Mouse (Mus musculus) 3134 (cell line): ENCODE data around the gene Tra2a.
"Not testable (repeated sequence)": the region's sequence is repeated elsewhere in the genome, so short reads cannot be mapped to it uniquely, and the experiment has no call there.

Experiments
- DNase-seq: peaks from one replicate; pipeline ENCODE4 v3.0.0-alpha.2; 2011; ENCODE audit warnings: low spot score; ENCODE audit not compliant: insufficient read length; ENCODE audit errors: extremely low read depth

The Tra2a gene

GRCm38 (mm10) chr6:49263847-49264243 is at the start of gene Tra2a:
Tra2a (minus strand) TSS chr6:49264033.
- peak; percentile 98 for DNase-seq

GRCm38 (mm10) chr6:49298286-49298685 is 34.5 kb upstream of the Tra2a start:
- DNase-seq, result no peak

DNA sequence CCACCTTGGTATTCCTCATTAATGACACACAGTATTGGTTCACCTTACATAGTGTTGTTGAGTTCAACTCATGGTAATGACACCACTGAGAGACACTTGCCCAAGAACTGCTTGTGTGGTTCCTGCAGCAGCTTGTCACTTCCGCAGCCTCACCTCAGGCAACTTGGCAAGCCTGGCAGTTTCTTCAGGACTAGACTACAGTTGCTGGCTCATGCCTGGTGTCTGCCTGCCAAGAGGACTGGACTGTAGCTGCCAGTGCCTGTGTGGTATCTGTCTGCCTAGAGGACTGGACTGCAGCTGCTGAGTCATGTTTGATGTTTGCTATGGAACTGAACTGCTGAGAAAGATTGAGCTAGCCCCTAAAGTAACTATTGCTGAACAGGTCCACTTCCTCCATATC is 18.3 kb upstream of the Tra2a start:
- DNase-seq, result peak; percentile 78

DNA sequence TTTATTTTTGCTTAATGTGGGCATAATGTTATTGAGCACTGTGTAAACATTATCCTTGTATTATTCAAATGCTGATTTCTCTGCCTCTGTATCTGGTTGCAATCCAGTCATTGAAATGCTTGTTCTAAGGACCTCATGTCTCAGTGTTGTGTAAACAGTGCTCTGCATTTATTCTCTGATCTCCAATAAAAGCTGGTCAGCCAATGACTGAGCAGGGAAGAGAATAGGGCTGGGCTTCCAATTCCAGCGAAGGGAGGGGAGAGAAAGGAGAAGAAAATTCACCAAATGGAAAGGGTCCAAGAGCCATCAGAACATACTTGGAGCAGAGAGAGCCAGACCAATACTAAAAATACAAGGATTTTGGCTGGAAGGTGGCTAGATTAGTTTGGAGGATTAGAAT is 17.1 kb upstream of the Tra2a start:
- no peak for DNase-seq

GRCm38 (mm10) chr6:49275296-49275695 is 11.5 kb upstream of the Tra2a start:
- no peak for DNase-seq

DNA sequence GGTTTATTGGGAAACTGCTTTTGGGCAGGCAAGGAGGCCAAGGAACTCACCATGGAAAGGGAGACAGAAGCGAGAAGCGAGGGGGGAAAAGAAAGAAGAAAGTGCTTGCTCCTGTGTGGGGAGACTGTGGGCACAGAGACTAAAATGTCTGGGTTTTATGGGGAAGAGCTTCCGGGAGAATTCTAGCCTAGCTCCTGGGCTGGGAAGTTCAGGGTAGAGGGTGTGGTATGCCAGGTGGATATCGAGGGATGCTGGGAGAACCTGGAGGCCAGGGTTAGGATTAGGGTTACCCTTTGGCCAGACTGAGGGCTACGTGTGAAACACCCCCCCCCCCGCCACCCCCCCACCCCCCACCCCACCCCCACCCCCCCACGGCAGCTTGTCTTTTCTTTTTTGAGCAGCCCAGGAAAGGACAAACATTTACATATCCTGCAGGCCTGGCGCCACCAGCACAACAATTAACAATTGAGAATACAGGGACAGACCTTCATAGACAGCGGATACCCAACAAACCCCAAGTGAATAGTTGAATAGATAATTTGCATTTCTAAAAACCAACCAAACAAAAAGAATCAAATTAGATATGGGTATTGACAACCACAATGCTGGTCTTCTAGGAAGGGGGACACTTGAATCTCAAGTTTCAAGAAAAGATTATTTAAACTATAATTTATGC is 10.7 kb upstream of the Tra2a start:
- no peak for DNase-seq

DNA sequence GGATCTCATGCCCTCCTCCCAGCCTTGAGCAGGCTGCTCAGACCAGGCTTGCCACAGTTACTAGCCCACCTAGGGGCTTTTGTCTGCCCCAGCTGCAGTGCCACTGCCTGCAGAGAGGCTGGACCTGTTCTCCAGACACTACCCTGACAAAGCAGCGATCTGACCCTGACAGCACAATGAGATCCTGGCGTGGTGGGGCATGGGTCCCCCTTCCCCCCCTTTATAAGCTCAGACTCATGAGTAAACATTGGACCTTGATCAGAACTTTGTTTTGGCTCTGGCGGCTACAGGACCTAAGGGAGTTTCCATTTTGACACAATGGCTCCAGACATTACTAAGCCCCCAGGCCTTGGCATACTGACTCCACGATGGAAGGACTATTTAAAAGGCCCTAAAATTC is 10.1 kb upstream of the Tra2a start:
- no peak for DNase-seq

GRCm38 (mm10) chr6:49272863-49273262 is 9.0 kb upstream of the Tra2a start:
- no peak for DNase-seq

DNA sequence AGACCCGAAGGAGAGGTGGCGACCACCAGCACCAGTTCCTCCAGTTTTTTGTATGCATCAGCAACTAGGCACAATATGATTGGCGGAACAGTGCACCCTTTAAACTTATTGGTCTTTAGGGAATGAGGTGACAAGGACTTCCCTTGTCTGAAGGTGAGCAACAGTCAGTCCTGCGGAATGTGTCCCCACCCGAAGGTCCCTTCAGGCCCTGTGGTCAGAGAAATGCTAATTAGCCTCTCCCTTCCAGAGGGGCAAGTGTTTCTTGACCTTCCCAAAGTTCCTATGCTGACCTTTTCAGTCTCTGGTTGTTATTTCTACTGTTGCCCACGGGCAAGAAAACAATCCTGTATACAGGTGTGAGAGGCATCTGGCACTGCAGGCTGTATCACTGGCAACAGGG is 8.0 kb upstream of the Tra2a start:
- DNase-seq, result no peak

GRCm38 (mm10) chr6:49269923-49270322 is 6.1 kb upstream of the Tra2a start:
- DNase-seq, result peak; percentile 22

DNA sequence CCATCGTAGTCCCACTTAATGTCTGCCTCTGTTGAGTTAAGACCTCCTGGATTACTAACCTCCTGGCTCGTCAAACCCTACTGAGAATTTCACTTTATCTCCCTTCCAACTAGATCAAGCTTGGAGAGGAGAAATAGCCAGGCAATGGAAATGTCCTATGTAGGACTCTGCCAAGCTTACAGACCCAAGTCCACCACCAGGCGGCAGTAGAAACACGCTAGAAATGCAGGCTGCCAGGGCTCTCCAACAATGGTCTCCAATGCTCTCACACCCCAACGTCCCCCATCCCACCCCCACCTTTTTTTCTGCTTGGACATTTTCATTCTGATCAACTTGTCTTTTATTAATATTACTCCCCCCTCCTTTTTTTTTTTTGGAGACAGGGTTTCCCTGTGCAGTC is 5.4 kb upstream of the Tra2a start:
- peak; percentile 31 for DNase-seq

DNA sequence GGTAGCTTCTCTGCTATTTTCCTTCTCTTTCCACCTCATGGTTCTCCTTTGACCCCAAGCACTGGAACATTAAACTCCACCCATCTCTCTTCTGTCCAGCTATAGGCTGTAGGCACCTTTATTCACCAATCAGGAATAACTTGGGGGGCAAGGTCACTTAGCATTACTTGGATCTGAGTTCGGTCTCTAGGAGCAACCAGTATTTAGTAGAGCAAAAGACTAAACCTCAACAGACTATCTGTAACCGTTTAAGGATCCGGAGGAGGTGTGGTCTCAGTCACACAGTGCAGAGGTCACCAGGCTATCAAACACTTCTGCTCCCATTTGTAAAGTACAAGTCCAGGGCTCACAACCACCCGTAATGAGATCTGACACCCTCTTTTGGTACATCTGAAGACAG is 3.9 kb upstream of the Tra2a start:
- no peak for DNase-seq

DNA sequence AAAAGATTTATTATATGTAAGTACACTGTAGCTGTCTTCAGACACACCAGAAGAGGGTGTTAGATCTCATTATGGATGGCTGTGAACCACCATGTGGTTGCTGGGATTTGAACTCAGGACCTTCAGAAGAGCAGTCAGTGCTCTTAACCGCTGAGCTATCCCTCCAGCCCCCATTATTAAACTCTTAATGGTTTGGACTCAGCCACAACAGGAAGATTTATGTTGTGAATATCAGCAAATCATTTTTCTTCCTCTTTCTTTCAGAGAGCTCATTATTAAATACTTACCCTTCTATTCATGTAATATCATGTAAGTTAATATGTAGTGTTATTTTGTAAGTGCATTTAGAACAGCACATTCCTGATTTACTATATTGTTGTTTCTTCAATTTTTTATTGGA is 1.4 kb upstream of the Tra2a start:
- not testable (repeated sequence) for DNase-seq

DNA sequence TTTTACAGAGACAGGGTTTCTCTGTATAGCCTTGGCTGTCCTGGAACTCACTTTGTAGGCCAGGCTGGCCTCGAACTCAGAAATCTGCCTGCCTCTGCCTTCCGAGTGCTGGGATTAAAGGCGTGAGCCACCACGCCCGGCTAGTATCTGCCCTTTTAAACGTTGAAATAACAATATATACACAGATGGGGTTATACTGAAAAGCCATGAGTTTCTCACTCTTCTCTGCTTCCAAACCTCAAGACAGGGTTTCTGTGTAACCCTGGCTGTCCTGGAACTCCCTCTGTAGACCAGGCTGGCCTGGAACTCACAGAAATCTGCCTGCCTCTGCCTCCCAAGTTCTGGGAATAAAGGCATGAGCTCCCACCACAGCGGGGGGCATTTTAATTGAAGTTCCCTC is 613 bp upstream of the Tra2a start:
- DNase-seq, result not testable (repeated sequence)

DNA sequence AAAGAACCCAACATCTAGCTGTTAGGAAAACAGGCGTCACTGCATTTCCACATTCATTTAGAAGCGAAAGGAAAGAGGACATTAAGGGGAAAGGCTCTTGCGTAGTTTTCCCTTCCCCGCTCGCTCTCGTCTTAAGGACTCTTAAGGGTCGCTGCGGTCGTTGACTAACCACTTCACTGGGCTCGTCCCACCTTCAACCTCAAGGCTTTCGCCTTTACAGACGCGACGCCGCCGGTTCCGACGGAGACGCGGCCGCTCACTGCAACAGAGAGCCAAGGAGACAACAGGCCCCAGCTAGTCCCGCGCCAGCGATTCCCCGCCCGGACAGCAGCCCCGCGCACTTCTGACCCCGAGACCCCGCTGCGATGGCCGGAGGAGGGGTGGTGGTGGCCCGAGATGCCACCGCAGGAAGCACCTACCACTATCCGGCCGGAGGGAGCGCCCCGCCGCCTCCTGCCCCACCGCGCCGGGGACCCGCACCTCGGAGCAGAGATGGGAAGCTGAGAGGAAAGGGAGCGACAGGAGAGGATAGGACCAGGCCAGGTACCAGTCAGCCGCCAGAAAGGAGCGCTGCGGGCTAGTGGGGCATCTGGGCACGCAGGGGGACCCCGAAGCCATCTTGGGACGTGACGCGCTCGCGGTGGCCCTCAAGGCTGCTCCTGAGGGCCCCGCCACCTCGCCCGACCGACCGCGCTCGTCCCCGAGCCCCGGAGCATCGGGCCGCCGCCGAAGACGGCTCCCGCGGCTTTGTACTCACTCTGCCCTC is 569 bp downstream of the Tra2a start:
- DNase-seq, result peak; percentile 70

DNA sequence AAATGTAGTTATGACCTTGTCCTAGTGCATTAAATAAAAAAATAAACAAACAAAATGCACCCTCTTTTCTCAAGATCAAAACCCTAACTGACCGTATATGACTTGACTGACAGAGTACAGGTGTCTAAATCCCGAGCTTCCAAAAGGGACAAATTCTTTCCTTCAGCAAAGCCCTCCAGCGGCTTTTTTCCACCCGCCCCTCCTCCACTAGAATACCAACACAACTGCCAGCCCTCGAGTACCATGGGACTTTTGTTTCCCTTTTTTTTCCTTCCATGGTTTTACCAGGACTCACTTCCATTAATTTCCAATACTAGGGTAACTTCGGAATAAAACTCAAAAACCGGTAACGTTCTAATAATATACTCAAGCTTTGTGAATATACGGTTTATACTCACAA is 1.4 kb downstream of the Tra2a start:
- no peak for DNase-seq

- no peak for DNase-seq
Measured at GRCm38 (mm10) chr6:49259711-49260110, 4.1 kb downstream of the Tra2a start.

DNA sequence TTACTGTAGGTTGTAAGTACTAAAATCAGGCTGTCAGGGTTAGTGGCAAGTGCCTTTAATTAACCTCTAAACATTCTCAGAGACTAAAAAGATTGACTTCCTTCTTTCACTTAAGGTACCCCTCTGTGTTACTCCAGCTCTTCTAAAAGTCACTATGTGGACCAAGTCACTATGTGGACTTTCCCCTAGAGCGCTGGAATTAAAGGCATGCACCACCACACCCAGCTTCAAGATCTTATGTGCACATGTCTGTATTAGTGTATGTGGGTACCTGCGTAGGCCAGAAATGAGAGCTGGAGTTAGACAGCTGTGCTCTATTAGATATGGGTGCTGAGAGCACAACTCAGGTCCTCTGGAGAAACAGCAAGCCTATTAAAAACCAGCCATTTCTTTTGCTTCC is 6.0 kb downstream of the Tra2a start:
- no peak for DNase-seq

DNA sequence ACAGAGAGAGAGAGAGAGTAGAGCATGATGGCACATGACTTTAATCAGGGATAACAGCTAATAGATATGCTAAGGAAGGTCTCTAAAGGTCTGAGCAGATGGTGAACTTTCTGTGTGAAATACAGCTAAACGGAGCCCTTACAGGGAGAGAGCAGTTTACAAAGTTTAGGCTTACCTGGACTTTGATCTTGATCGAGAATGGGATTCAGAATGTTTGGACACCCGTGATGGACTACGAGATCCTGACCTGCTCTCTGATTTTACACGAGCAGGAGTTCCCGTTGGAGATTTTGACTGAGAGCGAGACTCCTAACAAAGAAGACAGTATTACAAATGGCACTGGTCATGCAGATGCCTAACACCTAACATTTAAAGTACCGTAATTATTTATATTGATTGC is 11.6 kb downstream of the Tra2a start:
- no peak for DNase-seq

GRCm38 (mm10) chr6:49251199-49251598 is 12.6 kb downstream of the Tra2a start:
- no peak for DNase-seq

GRCm38 (mm10) chr6:49247246-49247645 is 16.6 kb downstream of the Tra2a start:
- DNase-seq, result no peak

DNA sequence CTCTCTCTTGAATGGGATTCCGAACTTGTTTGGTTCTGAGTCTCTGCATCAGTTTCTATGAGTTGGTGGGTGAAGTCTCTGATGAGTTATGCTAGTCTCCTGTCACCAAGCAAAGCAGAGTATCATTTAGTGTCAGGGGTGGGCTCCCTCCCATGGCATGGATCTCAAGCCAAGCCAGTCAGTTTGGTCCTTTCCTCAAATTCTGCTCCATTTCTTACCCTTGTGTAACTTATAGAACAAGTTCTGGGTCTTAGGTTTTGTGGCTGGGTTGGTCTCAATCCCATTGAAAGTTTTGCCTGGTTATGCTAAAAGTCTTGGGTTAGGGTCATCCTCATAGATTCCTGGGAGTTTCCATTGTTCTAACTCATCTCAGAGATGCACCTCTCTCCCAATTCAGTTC is 21.5 kb downstream of the Tra2a start:
- DNase-seq, result no peak
